Mouse (Mus musculus): ENCODE data around the gene Stat4.

The Stat4 gene

DNA sequence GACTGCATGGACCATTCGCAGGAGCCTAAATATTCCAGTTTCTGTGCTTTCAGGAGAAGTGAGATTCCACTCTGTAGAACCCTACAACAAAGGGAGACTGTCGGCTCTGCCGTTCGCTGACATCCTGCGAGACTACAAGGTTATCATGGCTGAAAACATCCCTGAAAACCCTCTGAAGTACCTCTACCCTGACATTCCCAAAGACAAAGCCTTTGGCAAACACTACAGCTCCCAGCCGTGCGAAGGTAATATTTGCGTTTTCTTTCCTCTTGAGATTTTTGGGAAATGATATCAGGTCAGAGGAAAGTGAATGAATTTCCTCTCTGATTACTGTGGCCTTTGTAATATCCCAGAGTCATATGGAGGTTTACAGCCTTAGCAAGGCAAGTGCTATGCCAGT is 115.8 kb downstream of the Stat4 start:
- DNase-seq (ENCODE audit: low read depth, low spot score): no peak

- no peak for DNase-seq (ENCODE audit: low read depth, low spot score)
Measured at GRCm38 (mm10) chr1:52107206-52107605, 120.3 kb downstream of the Stat4 start.

- no peak for DNase-seq (ENCODE audit: low read depth, low spot score)
Measured at GRCm38 (mm10) chr1:52111217-52111616, 124.3 kb downstream of the Stat4 start.

DNA sequence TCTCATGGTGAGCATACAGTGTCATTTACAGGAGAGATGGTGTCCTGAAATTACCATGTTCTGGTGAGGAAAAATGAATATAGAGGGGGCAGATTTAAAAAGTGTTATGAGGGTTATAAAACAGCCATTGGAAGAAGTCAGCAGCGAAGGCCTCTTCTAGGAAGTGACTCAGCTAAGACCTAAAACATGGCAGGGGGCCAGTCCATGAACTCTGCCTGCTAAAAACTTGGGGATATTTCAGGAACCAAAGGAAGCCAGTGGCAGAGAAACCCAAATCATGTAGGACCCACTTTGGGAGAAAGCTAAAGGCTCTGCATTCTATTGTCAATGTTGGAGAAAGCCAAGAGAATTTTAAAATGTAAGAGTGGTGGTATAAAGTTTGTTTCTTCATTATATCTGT is 125.4 kb downstream of the Stat4 start:
- DNase-seq (ENCODE audit: low read depth, low spot score): no peak

DNA sequence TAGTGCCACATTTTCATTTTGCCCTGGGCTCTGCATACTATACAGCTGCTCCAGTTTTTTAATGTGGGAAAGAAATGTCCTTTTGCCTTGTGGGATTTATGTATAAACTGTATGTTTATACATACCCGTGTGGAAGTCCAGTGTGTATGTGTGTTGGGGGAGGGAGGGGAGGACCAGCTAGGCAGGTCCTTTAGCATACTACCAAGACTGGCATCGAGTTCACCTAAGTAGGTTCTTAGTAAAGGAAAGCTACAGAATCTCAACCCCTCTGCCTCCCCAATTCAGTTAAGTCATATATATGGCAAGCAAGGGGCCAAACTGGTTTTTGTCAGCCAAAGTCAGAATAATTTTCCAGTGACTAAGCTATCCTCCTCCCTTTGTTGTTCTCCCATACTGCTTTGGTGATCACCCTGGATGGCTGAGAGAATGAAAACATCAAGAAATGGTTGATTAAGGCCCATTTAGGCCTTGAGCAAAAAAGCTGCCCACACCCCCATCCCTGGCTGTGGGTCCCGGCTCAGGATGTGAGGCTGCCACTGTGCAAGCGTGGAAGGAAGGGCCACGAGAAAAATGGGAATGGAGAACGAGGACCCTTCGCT is 126.2 kb downstream of the Stat4 start:
- DNase-seq (ENCODE audit: low read depth, low spot score): no peak

GRCm38 (mm10) chr1:52113666-52114069 is 126.7 kb downstream of the Stat4 start:
- DNase-seq (ENCODE audit: low read depth, low spot score): peak; percentile 98

GRCm38 (mm10) chr1:52116441-52116840 is 129.5 kb downstream of the Stat4 start:
- DNase-seq (ENCODE audit: low read depth, low spot score): no peak

GRCm38 (mm10) chr1:52117777-52118176 is 130.8 kb downstream of the Stat4 start:
- DNase-seq (ENCODE audit: low read depth, low spot score): no peak

DNA sequence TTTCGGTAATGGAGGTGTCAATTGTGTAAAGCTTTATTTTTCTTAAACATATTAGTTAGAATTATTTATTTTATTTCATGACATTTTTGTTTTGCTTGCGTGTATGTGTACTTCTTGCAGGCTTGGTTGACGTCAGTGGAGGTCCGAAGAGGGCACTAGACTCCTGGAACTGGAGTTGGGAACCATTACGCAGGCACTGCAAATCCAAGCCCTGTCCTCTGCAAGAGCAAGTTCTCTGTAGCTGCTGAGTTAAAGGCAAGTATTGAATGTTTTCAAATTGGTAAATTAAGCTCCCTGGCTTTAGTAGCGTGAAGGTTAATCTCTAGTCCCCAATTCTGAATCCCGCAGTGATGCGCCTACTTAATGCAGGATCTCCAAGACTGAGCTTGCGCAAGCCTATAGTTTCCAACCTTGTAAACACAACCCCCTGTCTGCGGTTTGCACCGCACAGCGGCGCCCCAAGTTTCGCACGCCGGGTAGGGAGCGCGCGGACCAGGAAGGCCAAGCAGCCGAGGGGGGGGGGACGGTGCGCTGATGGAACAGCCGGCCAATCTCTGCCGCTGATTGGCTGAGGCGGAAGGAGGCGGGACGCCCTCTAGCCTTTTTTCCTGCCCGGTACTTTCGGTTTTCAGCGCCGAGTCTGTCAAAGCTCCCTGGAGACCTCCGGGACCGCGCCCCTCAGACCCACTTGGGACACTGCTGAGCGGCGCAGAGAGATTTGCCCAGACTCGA is 132.1 kb downstream of the Stat4 start, which contains the start of gene Stat1:
Gene Stat1 (plus strand): TSS at position 581 of the 732 bp plus-strand sequence.
- peak; percentile 95 for DNase-seq (ENCODE audit: low read depth, low spot score)

- no peak for DNase-seq (ENCODE audit: low read depth, low spot score)
Measured at GRCm38 (mm10) chr1:52119691-52120090, 132.7 kb downstream of the Stat4 start.

- DNase-seq (ENCODE audit: low read depth, low spot score): no peak
Measured at GRCm38 (mm10) chr1:52120191-52120590, 133.2 kb downstream of the Stat4 start.

DNA sequence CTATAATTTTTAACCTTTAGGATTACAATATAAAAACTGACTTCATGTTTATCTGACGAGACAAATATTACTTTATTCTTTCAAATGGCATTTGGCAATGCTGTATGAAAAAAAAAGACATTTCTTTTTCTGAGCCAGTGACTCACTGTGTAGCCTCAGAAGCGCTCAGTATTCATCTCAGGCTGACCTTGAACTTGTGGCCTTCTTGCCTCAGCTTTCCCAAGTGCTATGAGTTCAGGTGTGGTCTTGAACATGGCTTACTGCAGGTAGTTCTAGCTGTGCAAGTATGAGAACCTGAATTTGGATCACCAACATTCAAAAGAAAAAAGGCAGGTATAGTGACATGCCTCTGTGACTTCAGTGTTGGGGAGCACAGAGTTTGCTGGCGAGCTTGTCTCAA is 134.1 kb downstream of the Stat4 start:
- no peak for DNase-seq (ENCODE audit: low read depth, low spot score)

GRCm38 (mm10) chr1:52124818-52125217 is 137.9 kb downstream of the Stat4 start:
- no peak for DNase-seq (ENCODE audit: low read depth, low spot score)

DNA sequence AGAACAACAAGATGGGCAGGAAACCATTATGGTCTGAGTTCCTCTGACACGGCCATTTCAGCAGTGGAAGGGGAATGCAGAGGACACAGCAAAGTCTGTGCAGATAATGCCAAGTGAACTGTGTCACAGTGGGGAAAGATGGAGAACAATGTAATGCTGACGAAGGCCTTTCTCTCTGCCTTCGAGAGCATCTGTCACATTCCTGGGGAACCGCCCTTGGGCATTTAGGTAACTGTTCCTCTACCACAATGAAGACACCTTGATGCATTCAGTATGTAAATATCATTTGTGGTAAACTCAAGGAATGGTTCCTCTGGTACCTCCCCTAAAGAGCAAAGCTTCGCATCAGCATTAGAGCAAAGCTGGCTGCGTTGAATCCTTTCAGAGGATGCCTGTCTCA is 140.4 kb downstream of the Stat4 start:
- DNase-seq (ENCODE audit: low read depth, low spot score): peak; percentile 45

DNA sequence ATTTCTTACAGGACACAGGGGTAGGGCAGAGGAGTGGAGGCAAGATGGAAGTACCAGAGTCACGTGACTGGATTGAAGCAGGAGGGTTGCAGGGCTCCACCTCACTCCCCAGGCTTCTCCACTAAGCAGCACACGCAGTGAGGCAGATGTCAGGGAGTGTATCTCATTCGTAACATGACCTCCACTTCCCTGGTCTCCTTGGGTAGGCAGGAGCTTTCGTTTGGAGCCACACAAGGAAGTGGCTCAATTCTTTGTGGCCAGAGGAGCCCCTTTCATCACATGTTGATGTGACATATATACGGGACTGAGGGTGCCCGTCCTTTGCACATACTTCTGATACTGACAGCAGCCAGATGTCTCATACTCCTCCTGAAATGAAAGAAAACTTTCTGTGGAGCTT is 142.8 kb downstream of the Stat4 start:
- no peak for DNase-seq (ENCODE audit: low read depth, low spot score)

- DNase-seq (ENCODE audit: low read depth, low spot score): no peak
Measured at GRCm38 (mm10) chr1:52131787-52132377, 144.9 kb downstream of the Stat4 start.

- no peak for DNase-seq (ENCODE audit: low read depth, low spot score)
Measured at GRCm38 (mm10) chr1:52133254-52133653, 146.3 kb downstream of the Stat4 start.

DNA sequence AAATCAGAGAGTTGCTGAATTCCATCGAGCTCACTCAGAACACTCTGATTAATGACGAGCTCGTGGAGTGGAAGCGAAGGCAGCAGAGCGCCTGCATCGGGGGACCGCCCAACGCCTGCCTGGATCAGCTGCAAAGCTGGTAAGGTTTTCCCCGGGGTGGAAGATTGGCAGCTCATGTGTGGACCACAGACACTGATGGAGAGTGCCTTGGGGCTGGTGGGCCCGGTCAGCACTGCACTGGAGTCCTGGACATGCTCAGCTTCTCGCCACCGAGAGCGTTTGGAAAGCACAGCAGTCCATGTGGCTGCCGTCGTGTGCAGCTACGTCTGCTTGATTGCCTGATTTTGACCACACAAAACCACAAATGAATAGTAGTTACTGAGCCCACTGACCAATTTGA is 150.3 kb downstream of the Stat4 start:
- DNase-seq (ENCODE audit: low read depth, low spot score): no peak

DNA sequence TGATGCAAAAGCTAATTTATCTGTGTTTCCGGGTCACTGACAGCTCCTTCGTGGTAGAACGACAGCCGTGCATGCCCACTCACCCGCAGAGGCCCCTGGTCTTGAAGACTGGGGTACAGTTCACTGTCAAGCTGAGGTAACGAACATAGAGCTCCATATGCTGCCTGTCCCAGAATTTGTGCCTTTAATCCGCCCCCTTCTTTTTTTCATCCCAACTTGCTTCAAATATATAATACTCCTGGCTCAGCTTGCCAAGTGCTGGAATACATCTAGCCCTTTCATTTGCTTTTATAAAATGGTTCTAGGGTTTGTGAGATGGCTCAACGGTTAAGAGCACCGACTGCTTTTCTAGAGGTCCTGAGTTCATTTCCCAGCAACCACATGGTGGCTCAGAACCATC is 153.6 kb downstream of the Stat4 start:
- DNase-seq (ENCODE audit: low read depth, low spot score): no peak

DNA sequence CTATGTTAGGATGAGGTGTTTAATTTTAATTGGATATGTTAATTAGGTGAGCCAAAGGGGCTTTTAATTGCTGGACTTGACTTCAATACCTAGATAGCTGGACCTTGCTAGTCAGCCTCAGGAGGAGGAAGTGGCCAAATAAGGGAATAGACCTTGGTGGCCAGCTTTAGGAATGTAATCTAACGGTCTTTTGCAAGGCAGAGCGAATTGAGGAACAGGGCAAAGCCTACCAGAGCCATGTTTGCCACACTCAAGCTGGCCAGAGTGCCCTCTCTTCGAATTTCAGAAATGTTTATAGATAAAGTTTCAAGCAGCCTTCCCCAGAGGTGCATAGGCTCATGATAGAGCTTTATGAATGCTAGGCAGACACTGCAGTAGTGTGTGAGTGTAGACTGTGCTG is 154.5 kb downstream of the Stat4 start:
- no peak for DNase-seq (ENCODE audit: low read depth, low spot score)

- no peak for DNase-seq (ENCODE audit: low read depth, low spot score)
Measured at GRCm38 (mm10) chr1:52142117-52142516, 155.2 kb downstream of the Stat4 start.

DNA sequence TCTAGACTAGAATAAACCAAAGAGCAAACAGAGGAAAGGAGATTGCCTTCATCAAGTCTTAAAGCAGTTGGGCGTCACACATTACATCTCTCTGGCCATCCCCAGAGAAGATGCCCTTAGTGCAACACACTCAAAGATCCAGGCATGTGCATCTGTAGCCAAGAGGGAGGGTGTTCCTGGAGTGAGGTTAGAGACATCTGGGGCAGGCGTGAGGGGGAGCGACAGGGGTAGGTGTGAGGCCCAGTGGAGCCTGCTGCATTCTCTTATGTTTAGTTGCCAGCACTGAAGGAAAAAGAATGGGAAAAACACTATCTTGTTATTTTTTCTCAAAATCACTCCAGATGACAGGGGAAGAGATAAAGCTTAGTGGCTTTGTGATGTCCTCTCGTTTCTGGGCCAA is 156.2 kb downstream of the Stat4 start:
- DNase-seq (ENCODE audit: low read depth, low spot score): no peak

- DNase-seq (ENCODE audit: low read depth, low spot score): no peak
Measured at GRCm38 (mm10) chr1:52143596-52144156, 156.7 kb downstream of the Stat4 start.

Measured in ES-CJ7 (cell line).